Mouse (Mus musculus): ENCODE results near the gene Ecm1. TPM values are rescaled to one million over a fixed set of nuclear protein-coding genes. Genes with fewer than 3 reads are reported as not detected.

The Ecm1 gene
- total RNA-seq, 2 experiments from 2014 or later = 52.1 to 60.8 TPM

DNA sequence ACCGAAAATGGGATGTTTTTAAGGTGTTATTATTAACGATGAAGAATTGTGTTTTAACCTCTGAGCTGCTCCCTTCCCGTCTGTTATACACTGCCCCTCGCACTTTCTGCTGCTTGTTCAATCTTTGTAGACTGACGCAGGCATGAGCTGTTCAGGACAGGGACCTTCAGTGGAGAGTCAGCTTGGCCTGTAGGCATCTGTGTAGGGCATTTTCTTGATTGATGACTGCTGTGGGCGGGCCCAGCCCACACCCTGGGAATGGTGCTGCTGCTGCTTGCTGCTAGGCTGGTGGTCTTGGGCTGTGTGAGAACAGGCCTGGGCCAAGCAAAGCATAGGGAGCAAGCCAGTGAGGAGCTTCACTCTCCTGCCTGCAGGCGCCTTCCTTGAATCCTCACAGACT lies 8.9 kb downstream of the Ecm1 start:
- intact Hi-C loops (cut with DNase I) = no loop called here
- DNase-seq (ENCODE audit: low spot score) = no peak

DNA sequence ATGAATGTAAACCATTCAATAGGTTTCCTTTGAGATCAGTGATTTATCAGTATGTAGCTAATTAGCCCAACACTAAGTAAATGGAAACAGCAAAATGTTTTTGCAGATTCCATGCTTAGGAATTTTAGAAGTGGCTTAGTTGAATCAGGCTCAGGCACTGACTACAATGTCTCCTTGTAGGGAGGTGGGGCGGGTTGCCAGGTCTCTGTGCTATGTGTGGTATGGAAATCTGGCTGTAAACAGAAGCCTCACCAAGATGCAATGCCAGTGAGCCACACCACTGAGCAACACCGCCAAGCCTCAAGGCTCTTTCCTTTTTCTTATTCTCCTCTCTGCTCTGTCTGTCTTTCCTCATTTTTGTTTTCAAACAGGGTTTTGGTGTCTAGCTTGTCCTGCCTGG lies 10.5 kb downstream of the Ecm1 start:
- intact Hi-C loops (cut with DNase I) = no loop called here

DNA sequence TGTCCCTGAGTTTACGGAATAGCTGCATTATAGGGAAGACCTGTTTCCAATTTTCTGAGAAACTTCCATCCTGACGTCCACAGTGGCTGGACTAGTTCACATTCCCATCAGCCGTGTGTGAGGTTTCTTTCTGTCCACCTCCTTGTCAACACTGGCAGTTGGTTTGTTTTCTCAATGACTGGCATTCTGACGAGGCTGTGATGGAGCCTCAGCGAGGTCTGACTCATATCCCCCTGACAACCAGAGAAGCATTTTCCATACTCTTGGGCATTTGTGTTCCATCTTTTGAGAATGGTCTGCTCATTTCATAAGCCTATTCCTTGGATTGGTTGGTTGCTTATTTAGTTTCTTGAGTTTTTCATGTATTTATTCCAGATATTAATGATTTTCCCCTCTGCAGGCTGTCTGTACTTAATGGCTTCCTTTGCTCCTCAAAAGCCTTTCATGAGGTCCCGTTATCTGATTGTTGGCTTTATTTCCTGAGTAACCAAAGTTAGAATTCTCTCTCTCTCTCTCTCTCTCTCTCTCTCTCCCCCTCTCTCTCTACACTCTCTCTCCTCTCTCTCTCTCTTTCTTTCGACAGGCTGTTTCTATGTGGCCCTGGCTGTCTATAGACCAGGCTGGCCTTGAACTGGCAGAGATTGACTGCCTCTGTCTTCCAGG lies 12.5 kb downstream of the Ecm1 start:
- intact Hi-C loops (cut with DNase I) = no loop called here
- DNase-seq (ENCODE audit: low spot score) = no peak

More for the DNA sequence above, 10.5 kb downstream of the Ecm1 start:
- DNase-seq (ENCODE audit: low spot score) = no peak

DNA sequence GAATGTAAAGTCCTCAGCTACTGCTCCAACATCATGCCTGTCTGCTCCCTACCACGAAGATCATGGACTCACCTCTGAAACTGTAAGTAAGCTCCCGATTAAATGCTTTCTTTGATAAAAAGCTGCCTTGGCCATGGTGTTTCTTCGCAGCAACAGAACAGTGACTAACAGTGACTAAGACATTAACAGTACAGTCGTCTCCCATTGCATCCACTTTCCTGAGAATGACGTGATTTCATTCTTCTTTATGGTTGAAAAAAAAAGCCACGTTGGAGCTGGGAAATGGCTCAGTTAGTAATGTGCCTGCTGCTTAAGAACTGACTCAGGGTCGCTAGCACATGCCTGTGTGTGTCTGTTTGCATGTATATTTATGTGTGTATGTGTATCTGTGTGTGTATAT lies 13.5 kb downstream of the Ecm1 start:
- intact Hi-C loops (cut with DNase I) = no loop called here
- DNase-seq (ENCODE audit: low spot score) = no peak

DNA sequence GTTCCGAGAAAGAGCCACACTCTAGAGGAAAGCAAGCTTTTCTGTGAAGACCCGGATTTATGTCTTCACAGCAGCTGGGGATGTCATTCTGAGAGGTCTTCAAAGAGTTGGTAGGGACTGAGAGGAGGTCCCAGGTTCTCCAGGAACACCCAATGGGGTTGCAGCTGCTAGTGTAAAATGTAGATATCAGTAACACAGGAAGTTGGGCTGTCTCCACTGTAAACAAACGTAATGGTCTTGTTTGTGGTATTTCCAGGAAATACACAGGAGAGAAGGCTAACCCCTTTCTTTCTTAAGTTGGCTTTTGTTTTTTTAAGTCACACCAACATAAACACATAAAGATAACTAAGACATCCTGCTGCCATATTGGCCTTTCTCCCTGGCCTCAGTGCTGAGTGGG lies 17.0 kb downstream of the Ecm1 start:
- no peak for DNase-seq (ENCODE audit: low spot score)
- intact Hi-C loops (cut with DNase I) = no loop called here

DNA sequence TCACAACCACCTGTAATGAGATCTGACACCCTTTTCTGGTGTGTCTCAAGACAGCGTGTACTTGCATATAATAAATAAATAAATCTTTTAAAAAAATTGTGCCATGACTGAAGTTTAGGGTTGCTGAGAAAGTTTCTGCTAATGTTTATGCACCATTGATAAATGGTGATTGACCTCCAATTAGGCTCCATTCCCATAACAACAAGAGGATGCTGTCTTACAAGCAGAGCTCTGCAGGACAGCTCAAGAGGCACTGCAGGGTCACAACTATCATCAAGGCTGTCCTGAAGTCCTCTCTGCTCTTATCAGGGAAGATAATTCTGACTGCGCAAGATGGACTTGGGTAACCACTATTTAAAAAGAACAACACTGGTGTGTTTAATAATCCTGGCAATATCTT lies 21.2 kb downstream of the Ecm1 start:
- intact Hi-C loops (cut with DNase I) = no loop called here
- no peak for DNase-seq (ENCODE audit: low spot score)

DNA sequence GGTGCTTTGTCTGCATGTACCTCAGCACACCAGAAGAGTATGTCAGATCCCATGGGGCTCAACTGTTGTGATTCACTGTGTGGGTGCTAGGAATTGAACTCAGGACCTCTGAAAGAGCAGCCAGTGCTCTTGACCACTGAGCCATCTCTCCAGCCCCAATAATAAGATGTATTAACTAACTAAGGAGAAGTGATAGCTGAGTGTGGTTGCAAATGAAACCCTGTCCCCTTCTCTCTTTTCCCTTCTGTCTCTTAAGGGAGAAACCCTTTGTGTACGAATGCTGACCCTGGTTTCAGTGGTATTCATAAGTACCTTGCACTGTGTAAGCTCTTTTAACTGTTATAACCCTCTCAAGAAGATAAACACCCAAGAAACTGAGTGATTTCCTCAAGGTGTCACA lies 23.3 kb downstream of the Ecm1 start:
- intact Hi-C loops (cut with DNase I) = no loop called here
- no peak for DNase-seq (ENCODE audit: low spot score)

DNA sequence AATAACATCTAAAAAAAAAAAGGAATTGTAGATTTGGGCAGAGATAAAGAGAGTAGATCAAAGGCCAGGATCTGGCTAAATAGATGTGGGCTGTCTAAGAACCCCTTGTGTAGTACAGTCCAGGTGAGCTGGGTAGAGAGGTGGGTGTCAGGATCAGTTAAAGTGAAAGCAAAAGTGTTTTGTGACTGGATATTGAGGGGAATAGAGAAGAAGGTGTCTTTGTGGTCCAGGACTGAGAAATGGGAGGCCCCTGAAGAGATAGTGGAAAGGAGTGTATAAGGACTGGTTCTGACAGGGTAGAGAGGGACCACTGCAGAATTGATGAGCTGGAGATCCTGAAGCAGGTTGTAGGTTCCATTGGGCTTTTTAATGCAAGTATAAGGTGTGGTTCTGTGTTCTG lies 29.4 kb downstream of the Ecm1 start:
- intact Hi-C loops (cut with DNase I) = loop anchor here (10.0 kb wide), 1 partner anchor 195 kb away; no protein-coding TSS in a partner anchor
- no peak for DNase-seq (ENCODE audit: low spot score)

DNA sequence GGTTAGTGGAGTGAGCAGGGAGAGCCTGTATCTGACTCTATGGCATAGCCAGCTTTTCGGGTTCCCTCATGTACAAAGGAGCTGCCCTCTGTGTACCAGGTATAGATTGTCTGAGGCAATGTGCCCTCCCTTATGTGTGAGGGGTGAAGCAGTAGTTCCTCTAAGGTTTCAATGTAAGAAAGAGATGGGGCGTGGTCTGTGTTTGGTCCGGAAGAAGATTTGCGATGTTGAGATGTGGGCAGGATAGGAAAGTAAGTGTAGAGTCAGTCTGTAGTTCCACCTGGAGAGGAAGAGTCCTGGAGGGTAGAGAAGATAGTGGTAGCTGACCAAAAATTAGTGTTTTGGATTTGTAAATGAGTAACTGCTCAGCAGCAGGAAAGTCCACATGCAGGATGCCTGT lies 30.3 kb downstream of the Ecm1 start:
- DNase-seq (ENCODE audit: low spot score) = no peak
- intact Hi-C loops (cut with DNase I) = loop anchor here (10.0 kb wide), 1 partner anchor 194 kb away; no protein-coding TSS in a partner anchor

DNA sequence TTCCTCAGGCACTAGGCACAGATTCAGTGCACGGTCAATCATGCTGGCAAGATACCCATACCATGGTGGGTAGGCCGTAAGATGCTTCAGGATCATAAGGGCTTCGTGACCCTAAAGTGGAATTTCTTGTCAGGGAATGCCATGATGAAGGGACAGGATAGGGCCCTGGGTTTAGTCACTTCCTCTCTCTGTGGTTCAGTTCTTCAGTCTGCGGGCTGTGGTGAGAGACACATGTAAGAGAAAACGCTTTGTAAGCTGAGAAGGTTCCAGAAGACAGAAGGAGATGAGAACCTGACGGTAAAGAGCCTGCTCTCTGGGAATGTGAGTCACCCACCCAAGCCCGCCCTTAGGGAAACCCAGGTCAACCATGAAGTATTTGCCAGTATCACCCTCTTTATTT lies 31.9 kb downstream of the Ecm1 start:
- DNase-seq (ENCODE audit: low spot score) = no peak
- intact Hi-C loops (cut with DNase I) = loop anchor here (10.0 kb wide), 1 partner anchor 193 kb away; no protein-coding TSS in a partner anchor

DNA sequence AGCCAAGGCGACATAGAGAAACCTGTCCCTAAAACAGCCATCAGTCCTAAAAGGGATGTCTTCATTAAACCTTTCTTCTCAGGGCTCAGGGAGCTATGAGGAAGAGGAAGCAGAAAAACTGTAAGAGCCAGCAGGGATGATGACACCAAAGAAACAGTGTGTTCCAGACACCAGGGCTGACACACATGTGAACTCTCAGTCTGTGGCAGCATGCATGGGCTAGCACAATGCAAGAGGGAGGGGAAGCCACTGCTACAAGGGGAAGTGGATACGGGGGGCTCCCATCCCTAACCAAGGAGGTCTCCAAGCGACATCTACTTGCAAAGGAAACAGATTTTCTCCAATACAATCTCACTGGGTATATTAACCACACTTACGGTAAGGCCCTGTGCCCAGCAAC lies 33.1 kb downstream of the Ecm1 start:
- intact Hi-C loops (cut with DNase I) = loop anchor here (10.0 kb wide), 1 partner anchor 191 kb away; no protein-coding TSS in a partner anchor
- no peak for DNase-seq (ENCODE audit: low spot score)

DNA sequence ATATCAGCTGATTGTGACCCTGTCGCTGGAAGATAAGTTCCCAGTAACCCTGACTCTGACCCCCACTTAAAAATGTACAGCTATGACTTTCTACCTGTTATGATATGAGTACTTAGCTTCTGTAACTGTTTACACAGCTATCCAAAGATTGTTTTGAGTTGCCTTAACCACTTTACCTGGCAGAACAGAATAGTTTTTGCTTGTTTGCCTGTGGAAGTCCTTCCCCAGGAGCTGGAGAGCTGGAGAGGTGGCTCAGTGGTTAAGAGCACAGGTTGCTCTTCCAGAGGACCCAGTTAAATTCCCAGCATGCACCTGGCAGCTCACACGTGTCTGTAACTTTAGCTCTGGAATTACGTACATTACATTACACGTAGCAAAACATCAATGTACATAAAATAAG lies 34.8 kb downstream of the Ecm1 start:
- DNase-seq (ENCODE audit: low spot score) = no peak
- intact Hi-C loops (cut with DNase I) = loop anchor here (10.0 kb wide), 1 partner anchor 190 kb away; no protein-coding TSS in a partner anchor

DNA sequence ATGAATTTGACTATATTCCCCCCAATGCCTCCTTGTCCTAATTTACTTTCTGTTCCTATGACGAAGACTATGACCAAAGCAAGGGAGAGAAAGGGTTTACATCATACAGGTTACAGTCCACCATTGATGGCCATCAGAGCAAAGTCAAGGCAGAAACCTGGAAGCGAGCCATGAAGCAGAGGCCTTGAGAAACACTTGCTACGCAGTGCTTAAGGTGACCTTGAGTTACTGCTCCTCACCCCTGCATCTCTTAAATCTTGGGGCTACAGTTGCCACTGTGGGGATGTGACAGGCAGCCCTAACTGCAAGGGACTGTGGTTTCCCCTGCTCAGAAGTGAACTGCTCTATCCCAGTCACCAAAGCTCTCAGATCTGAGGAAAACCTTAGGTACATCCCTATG lies 36.1 kb downstream of the Ecm1 start:
- DNase-seq (ENCODE audit: low spot score) = no peak
- intact Hi-C loops (cut with DNase I) = loop anchor here (2.0 to 10.0 kb wide), 2 partner anchors 70 to 188 kb away; no protein-coding TSS in a partner anchor

DNA sequence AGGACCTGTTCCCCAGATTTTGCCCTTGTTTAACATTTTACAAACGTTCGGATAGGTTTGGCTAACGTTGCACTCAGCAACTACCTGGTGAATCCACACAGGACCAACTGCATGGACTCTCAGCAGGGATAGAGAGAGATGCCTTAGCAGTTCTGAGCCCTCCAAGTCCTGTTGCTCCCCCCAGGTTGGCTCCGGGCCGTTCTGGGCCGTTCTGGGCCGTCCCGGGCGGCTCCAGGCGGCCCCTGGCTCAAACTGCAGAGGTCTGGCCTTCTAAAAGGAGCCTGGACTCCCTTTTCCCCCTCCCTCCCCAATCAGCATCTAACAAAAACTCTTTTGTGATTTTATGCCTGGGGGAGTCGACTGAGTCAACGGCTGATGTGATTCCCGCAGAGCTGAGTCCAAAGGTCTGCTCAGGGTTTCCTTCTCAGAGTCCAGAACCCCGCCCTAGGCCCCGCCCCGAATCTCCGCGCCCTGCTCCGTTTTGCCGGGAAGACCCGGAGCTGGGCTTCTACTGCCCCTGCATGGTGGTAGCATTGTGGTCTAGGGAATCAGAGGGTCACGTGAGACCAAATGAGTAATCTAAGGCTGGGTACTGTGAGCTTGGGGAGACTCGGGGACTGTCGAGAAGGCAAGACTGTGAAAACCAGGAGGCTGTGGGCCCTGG lies 37.4 kb downstream of the Ecm1 start:
- DNase-seq (ENCODE audit: low spot score) = peak; percentile 82
- intact Hi-C loops (cut with DNase I) = loop anchor here (2.0 to 10.0 kb wide), 2 partner anchors 69 to 187 kb away; no protein-coding TSS in a partner anchor

DNA sequence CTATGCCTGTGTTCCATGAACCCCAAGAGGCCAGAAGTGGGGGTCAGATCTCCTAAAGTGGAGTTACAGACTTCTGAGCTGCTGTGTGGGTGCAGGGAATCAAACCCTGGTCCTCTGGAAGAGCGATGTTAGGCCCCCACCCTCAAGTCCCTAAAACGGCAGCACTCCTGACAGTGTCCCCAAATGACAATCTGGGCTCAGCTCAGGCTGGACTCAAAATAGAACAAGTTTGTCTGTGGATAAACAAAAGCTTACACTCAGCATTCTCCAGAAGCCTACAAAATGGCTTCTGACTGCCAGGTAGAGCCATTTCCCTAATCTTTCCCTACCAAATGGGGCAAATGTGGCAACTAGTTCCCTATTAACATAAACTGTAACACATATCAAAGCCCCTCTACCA lies 38.3 kb downstream of the Ecm1 start:
- no peak for DNase-seq (ENCODE audit: low spot score)
- intact Hi-C loops (cut with DNase I) = loop anchor here (10.0 kb wide), 1 partner anchor 186 kb away; no protein-coding TSS in a partner anchor

DNA sequence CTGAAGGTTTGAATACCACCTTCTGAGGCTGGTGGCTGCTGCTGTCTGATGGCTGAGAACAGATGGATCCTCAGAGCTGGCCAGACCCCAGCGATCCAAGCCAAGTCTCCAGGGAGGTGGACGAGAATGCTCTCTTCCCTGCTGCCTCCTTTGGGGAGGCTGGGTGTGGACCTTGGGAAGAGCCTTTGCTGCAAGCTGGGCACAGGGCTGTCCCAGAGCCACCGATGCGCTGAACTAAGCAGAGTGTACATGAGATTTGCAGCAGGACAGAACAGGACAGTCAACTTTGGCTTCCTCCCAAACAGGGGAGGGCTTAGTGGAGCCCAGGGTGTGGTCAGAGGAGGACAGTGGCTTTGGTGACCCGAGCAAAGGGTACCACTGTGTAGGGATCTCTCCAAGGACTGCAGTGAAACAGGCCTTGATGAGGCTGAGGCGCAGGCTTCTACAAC lies 39.1 kb downstream of the Ecm1 start:
- intact Hi-C loops (cut with DNase I) = loop anchor here (10.0 kb wide), 1 partner anchor 185 kb away; no protein-coding TSS in a partner anchor
- no peak for DNase-seq (ENCODE audit: low spot score)

DNA sequence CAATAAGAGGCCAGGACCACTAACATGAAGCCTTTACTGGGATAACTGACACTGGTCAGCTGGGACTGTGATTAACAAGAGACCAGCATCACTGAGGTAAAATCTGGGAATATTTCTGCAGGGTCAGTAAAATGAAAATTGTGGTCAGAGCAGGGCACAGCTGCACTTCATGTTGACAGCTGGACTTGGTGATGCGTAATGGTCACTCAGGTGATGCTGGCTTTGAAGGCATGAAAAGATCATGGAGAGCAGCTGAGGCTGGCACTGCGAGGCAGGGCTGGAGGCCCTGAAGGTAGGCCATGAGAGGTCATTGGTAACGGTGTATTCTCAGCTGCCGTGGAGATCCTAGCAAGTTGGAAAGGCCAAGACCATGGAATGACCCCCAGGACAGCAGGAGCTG lies 41.1 kb downstream of the Ecm1 start:
- no peak for DNase-seq (ENCODE audit: low spot score)
- intact Hi-C loops (cut with DNase I) = no loop called here

DNA sequence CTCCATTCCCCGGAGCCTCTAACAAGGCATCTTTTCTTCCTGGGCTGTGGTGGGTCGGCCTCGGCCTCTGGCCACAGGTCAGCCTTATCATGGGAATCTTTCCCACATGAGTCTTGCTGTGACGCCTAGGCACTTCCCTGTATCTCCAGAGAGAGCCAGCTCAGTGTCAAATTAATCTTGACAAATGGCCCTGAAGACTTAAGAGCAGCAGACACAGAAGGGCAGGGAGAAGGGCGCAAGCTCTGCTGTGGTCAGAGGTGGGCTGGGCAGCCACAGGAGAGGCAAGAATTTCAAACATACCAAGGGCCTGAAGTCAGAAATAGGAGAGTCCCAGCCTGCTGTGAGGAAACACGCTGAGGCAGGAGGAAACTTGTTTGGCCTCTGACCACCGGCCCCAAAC lies 43.0 kb downstream of the Ecm1 start:
- intact Hi-C loops (cut with DNase I) = no loop called here
- DNase-seq (ENCODE audit: low spot score) = no peak

DNA sequence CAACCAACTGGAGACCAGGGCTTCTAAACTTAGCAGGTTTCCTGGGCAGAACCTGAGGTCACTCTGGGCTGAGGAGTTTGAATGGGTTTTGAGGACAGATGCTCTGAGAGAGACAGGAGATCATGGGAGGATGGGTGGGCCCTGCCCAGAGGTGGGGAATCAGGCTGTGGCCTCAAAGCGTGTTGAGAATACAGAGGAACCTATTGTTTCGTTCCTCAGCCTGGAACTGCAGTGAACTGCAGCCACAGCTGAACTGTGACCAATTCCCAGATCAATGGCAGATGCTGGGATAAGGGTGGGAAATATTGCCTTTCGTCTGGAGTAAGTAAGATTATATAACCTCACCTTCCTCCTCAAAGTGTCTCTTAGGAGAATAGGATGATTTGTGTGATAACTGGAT lies 43.6 kb downstream of the Ecm1 start:
- intact Hi-C loops (cut with DNase I) = no loop called here
- no peak for DNase-seq (ENCODE audit: low spot score)

DNA sequence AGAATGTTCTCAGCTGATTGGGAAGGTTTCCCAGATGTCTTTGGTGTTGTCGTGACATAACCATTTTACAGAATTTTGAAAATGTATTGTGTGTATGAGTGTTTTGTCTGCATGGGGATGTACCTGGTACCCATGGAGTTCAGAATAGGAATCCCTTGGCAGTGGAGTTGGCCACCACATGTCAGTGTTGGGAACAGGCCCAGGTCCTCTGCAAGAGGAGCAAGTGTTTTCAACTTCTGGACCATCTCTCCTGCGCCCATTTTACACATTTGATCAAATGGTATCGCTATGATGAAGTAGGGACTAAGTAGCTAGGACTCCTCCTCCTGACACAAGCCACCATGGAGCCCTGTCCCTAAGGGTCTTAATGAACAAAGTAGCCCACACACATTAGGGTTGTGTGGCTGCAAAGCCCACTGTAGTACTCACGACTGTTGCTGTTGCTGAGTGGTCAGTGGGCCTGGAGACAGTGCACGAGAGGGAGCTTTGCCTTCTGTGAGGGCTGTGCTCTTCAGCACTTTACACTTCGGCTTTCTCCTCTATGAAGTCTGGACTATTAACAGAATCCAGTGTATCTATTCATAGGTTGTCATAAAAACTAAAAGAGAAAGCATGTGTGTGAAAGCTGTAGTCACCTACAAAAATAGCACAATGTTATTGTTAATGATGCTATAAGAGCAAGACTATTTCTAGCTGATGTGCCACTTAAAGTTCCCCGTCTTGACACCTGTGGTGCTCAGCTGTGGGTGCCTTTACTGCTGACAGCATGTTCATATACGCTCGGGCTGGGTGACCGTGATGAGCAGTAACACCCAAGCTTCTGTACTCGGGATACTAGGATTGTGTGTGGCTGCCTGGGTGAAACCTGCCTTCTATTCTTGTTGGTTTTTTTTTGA lies 44.3 kb downstream of the Ecm1 start:
- DNase-seq (ENCODE audit: low spot score) = no peak
- intact Hi-C loops (cut with DNase I) = no loop called here

Measured in heart, postnatal 25 days (tissue).